Mouse (Mus musculus) neural tube, embryonic 13.5 days (tissue): ENCODE measurements around the gene Gm8332. TPM values are rescaled to one million over a fixed set of nuclear protein-coding genes. Genes with fewer than 3 reads are reported as not detected.

Experiments
- polyA plus RNA-seq: library from polyadenylated mRNA; unstranded; fragments of >200 nt; fragmentation: Nextera tagmentation; extraction: Ambion mirVana; gene quantifications from 2 replicates; pipeline ENCODE4 v1.2.1, GENCODE M21; 2015

Gene Gm8332
- polyA plus RNA-seq, 1 experiment from 2014 or later = not detected

Other genes with a start within 250 kb of the Gm8332 start
- gene Gm2075, start 238.3 kb downstream of the Gm8332 start, polyA plus RNA-seq = not detected in 2 replicates
- not detected in 2 replicates for gene Gm6803, start 231.3 kb downstream of the Gm8332 start, polyA plus RNA-seq
- gene Gm2056, start 223.1 kb downstream of the Gm8332 start, polyA plus RNA-seq = not detected in 2 replicates
- gene Gm16368, start 166.4 kb downstream of the Gm8332 start, polyA plus RNA-seq = not detected in 2 replicates
- gene Gm10436, start 68.0 kb downstream of the Gm8332 start, polyA plus RNA-seq = not detected in 2 replicates
- not detected in 2 replicates for gene Gm5662, start 24.4 kb upstream of the Gm8332 start, polyA plus RNA-seq
- gene Gm5039, start 73.9 kb upstream of the Gm8332 start, polyA plus RNA-seq = not detected in 2 replicates
- gene Adck1, start 110.5 kb upstream of the Gm8332 start, polyA plus RNA-seq = 26.3 and 28.5 TPM in 2 replicates